Mouse (Mus musculus) kidney, adult 2 months (tissue): ENCODE measurements at regions not wholly inside any gene's neighbourhood (a gene's known extent, or its start where the extent isn't known, plus 50 kb on each side); places are given as distances from the start of the nearest gene placed in this dataset.

Experiments
- CTCF ChIP-seq: fragments of 200-500 bp; conservative IDR thresholded peaks from 2 replicates; pipeline ENCODE4 v1.5.1; 2011; ENCODE audit warnings: low read depth, mild to moderate bottlenecking, control low read depth, low read length, moderate library complexity, mixed read lengths; ENCODE audit not compliant: insufficient read depth, insufficient read length
- POLR2A ChIP-seq: fragments of 200-500 bp; IDR thresholded peaks from one replicate; pipeline ENCODE4 v1.6.1; 2011; ENCODE audit warnings: low read depth, low read length, control low read depth

GRCm38 (mm10) chr4:153217541-153217980, 265.1 kb downstream of the Ajap1 start:
- no peak for TF ChIP-seq POLR2A
- no peak for TF ChIP-seq CTCF
